Mouse (Mus musculus) c-Kit-positive CD71-negative TER-119-negative erythroid progenitor cells, embryonic 14.5 days (primary cell): ENCODE results near the gene Sinhcaf.

Experiments used
- DNase-seq: peaks from one replicate; pipeline ENCODE4 v3.0.0-alpha.2; 2013; ENCODE audit warnings: low read depth

Sinhcaf gene

GRCm38 (mm10) chr6:148873911-148874310, 72.4 kb downstream of the Sinhcaf start:
- DNase-seq: no peak
